ENCODE assay signal across 12 mouse cellular contexts in genomic region chr1:160057657-160058056, GRCm38 (mm10). TPM values are rescaled to one million over a fixed set of nuclear protein-coding genes. Genes with fewer than 3 reads are reported as not detected.
DNase-seq lines count a peak whose midpoint lies in the region; ATAC-seq and TF ChIP-seq lines count a peak whose summit lies in the region.
"Had no signal": no experiment of that assay in that cellular context is flagged by ENCODE, and none has a peak within 500 bp of the region (broad histone marks: within the 10 kb centered on the region; RNA-seq: fewer than 3 reads in every experiment).

No protein-coding gene starts in this region.

- no peaks in the 10 kb centered on the region for H3K27me3 ChIP-seq in liver, embryonic 13.5 days
- H3K27me3 ChIP-seq in liver, embryonic 11.5 days (replicated peaks; ENCODE audit: control insufficient read depth, insufficient read depth, low read length) = no peaks in the 10 kb centered on the region
- H3K27me3 ChIP-seq in kidney, adult 2 months (replicated peaks; ENCODE audit: control insufficient read depth, insufficient read depth, low read length) = no peaks in the 10 kb centered on the region
- H3K27me3 ChIP-seq: neural tube, embryonic 15.5 days had no signal

- 78% methylated on average over 3 of the region's 3 CpGs for WGBS in liver, embryonic 13.5 days (ENCODE audit: insufficient replicate concordance)
- WGBS in liver, embryonic 11.5 days = 79% methylated on average over 3 of the region's 3 CpGs
- WGBS in kidney, adult 2 months = 42% methylated on average over 3 of the region's 3 CpGs

- no peaks in the 10 kb centered on the region for H3K9me3 ChIP-seq in liver, embryonic 13.5 days (replicated peaks)
- no peaks in the 10 kb centered on the region for H3K9me3 ChIP-seq in liver, embryonic 11.5 days (ENCODE audit: control insufficient read depth, low read length)
- H3K9me3 ChIP-seq: neural tube, embryonic 15.5 days had no signal

- H3K27ac ChIP-seq in liver, embryonic 13.5 days = peak overlapping the region; percentile 25; the same call in 1 of the 2 replicates
- H3K27ac ChIP-seq in liver, embryonic 11.5 days (ENCODE audit: low read depth, low read length) = no peak overlapping the region
- H3K27ac ChIP-seq in kidney, adult 2 months (ENCODE audit: insufficient read depth, low read depth, low read length) = peak overlapping the region; percentile 36; the same call in 1 of the 2 replicates
- H3K27ac ChIP-seq: hindbrain, embryonic 14.5 days; neural tube, embryonic 15.5 days had no signal

- H3K4me3 ChIP-seq in liver, embryonic 13.5 days (replicated peaks) = no peak overlapping the region
- no peak overlapping the region for H3K4me3 ChIP-seq in liver, embryonic 11.5 days (ENCODE audit: low read depth, low read length)
- no peak overlapping the region for H3K4me3 ChIP-seq in kidney, adult 2 months (ENCODE audit: insufficient read depth, low read depth, low read length)
- H3K4me3 ChIP-seq: neural tube, embryonic 15.5 days had no signal

- no peak overlapping the region for H3K4me2 ChIP-seq in liver, embryonic 13.5 days
- H3K4me2 ChIP-seq in liver, embryonic 11.5 days = no peak overlapping the region
- H3K4me2 ChIP-seq: hindbrain, embryonic 14.5 days; neural tube, embryonic 15.5 days had no signal

- no peak for ATAC-seq in liver, embryonic 13.5 days (ENCODE audit: low read depth)
- ATAC-seq in liver, embryonic 11.5 days (replicated peaks; ENCODE audit: low FRiP score) = no peak

- H3K4me1 ChIP-seq in liver, embryonic 13.5 days (replicated peaks) = peaks cover 94% of the 10 kb centered on the region
- H3K4me1 ChIP-seq in liver, embryonic 11.5 days (replicated peaks; ENCODE audit: control insufficient read depth, insufficient read depth, low read length) = peaks cover 25% of the 10 kb centered on the region
- peaks cover 5% of the 10 kb centered on the region; the same call in 1 of the 2 replicates for H3K4me1 ChIP-seq in kidney, adult 2 months (ENCODE audit: control insufficient read depth, insufficient read depth, low read length)
- H3K4me1 ChIP-seq: neural tube, embryonic 15.5 days had no signal

- H3K36me3 ChIP-seq in liver, embryonic 13.5 days = 0 out of 2 replicates have a peak, but pooled peaks cover 3% of the 10 kb centered on the region
- H3K36me3 ChIP-seq in liver, embryonic 11.5 days (ENCODE audit: control insufficient read depth, insufficient read depth, low read length) = no peaks in the 10 kb centered on the region
- no peaks in the 10 kb centered on the region for H3K36me3 ChIP-seq in kidney, adult 2 months (ENCODE audit: control insufficient read depth, insufficient read depth, low read length)
- H3K36me3 ChIP-seq: neural tube, embryonic 15.5 days had no signal

- TF ChIP-seq POLR2A in kidney, adult 2 months (IDR thresholded peaks at IDR 0.05; ENCODE audit: low read depth, low read length) = no peak

- DNase-seq in liver, embryonic 13.5 days = no peak
- DNase-seq in liver, embryonic 11.5 days (ENCODE audit: low spot score) = no peak
- DNase-seq in kidney, adult 2 months = peak; percentile 69
- peak; percentile 37 to 53 for DNase-seq in kidney, postnatal 36 days
- DNase-seq in lung, postnatal 36 days = peak; percentile 89
- DNase-seq in thymus, postnatal 4 days = no peak
- DNase-seq in adrenal gland, postnatal 10 days = no peak
- no peak for DNase-seq in right cerebral cortex, postnatal 4 days
- DNase-seq: cerebellum, adult 11 months; thymus, postnatal 14 days had no signal

- no peak for TF ChIP-seq CTCF in kidney, adult 2 months (conservative IDR thresholded peaks at IDR 0.05; ENCODE audit: insufficient read depth, insufficient read length, low read depth, low read length)

- H3K9ac ChIP-seq in liver, embryonic 13.5 days = peak overlapping the region; percentile 4; the same call in 1 of the 2 replicates
- H3K9ac ChIP-seq in liver, embryonic 11.5 days (ENCODE audit: low read depth, low read length) = no peak overlapping the region
- H3K9ac ChIP-seq: hindbrain, embryonic 14.5 days; neural tube, embryonic 15.5 days had no signal

RNA-seq across cellular contexts. Expression of gene 4930523C07Rik, which starts 13.5 kb away (rescaled TPM):
- 29.8 and 30.3 TPM in 2 replicates for polyA plus RNA-seq in liver, embryonic 13.5 days (2015; fragmentation: Nextera tagmentation; extraction: Ambion mirVana)
- 13.2 and 19.0 TPM in 2 replicates for polyA plus RNA-seq in liver, embryonic 11.5 days (2014; fragmentation: Nextera tagmentation; extraction: Ambion mirVana)
- 8.4 and 9.5 TPM in 2 replicates for polyA plus RNA-seq in kidney, adult 2 months (2012; rRNA removed)
- 10 to 100 TPM; 22.3 to 27.8 TPM for total RNA-seq in adrenal gland, postnatal 10 days (2021)

Comparison
In these comparisons a context has a peak if more than half of its experiments do, and no peak if none do; other contexts are left out.
1. DNase-seq: peak in kidney, adult 2 months (single experiment), kidney, postnatal 36 days (2 of 2) and lung, postnatal 36 days (single experiment); none in liver, embryonic 13.5 days (single experiment), liver, embryonic 11.5 days (single experiment), thymus, postnatal 4 days (single experiment), adrenal gland, postnatal 10 days (single experiment) and right cerebral cortex, postnatal 4 days (single experiment).